In the genomic region with DNA sequence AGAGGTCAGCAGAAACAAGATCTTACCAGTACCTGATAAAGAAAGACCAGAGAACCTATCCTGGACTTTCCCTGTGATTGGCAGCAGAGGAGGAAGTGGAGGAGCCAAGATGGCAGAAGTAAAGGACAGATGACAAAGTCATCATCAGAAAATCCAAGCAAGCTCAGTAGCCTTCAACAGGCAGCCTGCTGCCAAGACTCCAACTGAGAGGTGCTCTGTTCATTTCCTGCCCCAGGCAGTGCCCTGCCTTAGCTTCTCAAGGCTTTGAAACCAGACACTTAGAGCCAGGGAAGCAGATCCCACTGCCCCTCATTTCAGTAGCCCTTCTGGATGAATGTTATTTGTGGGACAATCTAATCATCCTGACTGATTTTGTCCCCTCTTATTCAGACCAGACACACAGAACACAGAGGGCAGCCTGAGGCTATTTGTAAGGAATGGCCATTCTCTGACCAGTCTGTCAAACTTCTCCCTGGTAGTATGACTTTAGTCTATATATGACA, we compare ENCODE assay signal across 26 mouse cellular contexts.
DNase-seq lines count a peak whose midpoint lies in the region; ATAC-seq and TF ChIP-seq lines count a peak whose summit lies in the region.
"Had no signal": no experiment of that assay in that cellular context is flagged by ENCODE, and none has a peak within 500 bp of the region (broad histone marks: within the 10 kb centered on the region; RNA-seq: fewer than 3 reads in every experiment).

No protein-coding gene starts in this region.

- no peak for TF ChIP-seq CTCF in gastrocnemius, adult 2 months (IDR thresholded peaks at IDR 0.05)

- peak; percentile 27 for DNase-seq in forebrain, embryonic 11.5 days (ENCODE audit: low spot score)
- peak; percentile 78 for DNase-seq in midbrain, embryonic 11.5 days (ENCODE audit: low spot score, missing footprints)
- DNase-seq in forelimb bud, embryonic 11.5 days (ENCODE audit: low read depth, low spot score), result peak; percentile 26
- DNase-seq in gastrocnemius, adult 2 months, result no peak
- DNase-seq in MN1 (ENCODE audit: low spot score), result no peak
- DNase-seq: B cell, adult 2 months; heart, postnatal 36 days; kidney, adult 11 months; kidney, postnatal 14 days; left cerebral cortex, postnatal 4 days; liver; lung, adult 2 months; lung, postnatal 10 days; right cerebral cortex, postnatal 4 days; thymus, adult 18-20 months; thymus, postnatal 25 days had no signal

- no peak overlapping the region for H3K4me3 ChIP-seq in forebrain, embryonic 11.5 days (ENCODE audit: low read depth, low read length)
- H3K4me3 ChIP-seq in forebrain, embryonic 12.5 days (replicated peaks), result no peak overlapping the region
- H3K4me3 ChIP-seq in midbrain, embryonic 11.5 days (ENCODE audit: low read depth, low read length), result no peak overlapping the region
- H3K4me3 ChIP-seq in midbrain, embryonic 16.5 days (ENCODE audit: low read depth, low read length), result no peak overlapping the region
- H3K4me3 ChIP-seq in gastrocnemius, adult 2 months, result no peak overlapping the region
- H3K4me3 ChIP-seq: forebrain, embryonic 15.5 days; hindbrain, embryonic 15.5 days; midbrain, embryonic 12.5 days; neural tube, embryonic 13.5 days had no signal

- no peaks in the 10 kb centered on the region for H3K9me3 ChIP-seq in forebrain, embryonic 11.5 days (ENCODE audit: control insufficient read depth, low read length)
- no peaks in the 10 kb centered on the region for H3K9me3 ChIP-seq in forebrain, embryonic 12.5 days
- no peaks in the 10 kb centered on the region for H3K9me3 ChIP-seq in midbrain, embryonic 11.5 days (ENCODE audit: control insufficient read depth, low read length)
- no peaks in the 10 kb centered on the region for H3K9me3 ChIP-seq in midbrain, embryonic 16.5 days (replicated peaks; ENCODE audit: control insufficient read depth, low read length, poor library complexity, severe bottlenecking)
- H3K9me3 ChIP-seq: forebrain, embryonic 15.5 days; hindbrain, embryonic 15.5 days; midbrain, embryonic 12.5 days; neural tube, embryonic 13.5 days had no signal

- ATAC-seq in forebrain, embryonic 11.5 days (replicated peaks; ENCODE audit: low FRiP score), result no peak
- no peak for ATAC-seq in forebrain, embryonic 12.5 days (ENCODE audit: low FRiP score)
- ATAC-seq in midbrain, embryonic 11.5 days (ENCODE audit: low FRiP score), result no peak
- ATAC-seq in midbrain, embryonic 16.5 days, result no peak
- ATAC-seq: inflammation-experienced regulatory T-cells, adult 6 months had no signal

- H3K9ac ChIP-seq in forebrain, embryonic 11.5 days (ENCODE audit: low read length), result no peak overlapping the region
- H3K9ac ChIP-seq in forebrain, embryonic 12.5 days, result no peak overlapping the region
- no peak overlapping the region for H3K9ac ChIP-seq in midbrain, embryonic 11.5 days (ENCODE audit: low read length)
- H3K9ac ChIP-seq in midbrain, embryonic 16.5 days (ENCODE audit: low read depth, low read length), result no peak overlapping the region
- H3K9ac ChIP-seq: forebrain, embryonic 15.5 days; hindbrain, embryonic 15.5 days; liver, embryonic 14.5 days; midbrain, embryonic 12.5 days; neural tube, embryonic 13.5 days had no signal

- H3K36me3 ChIP-seq in forebrain, embryonic 11.5 days (ENCODE audit: control insufficient read depth, insufficient read depth, low read length), result no peaks in the 10 kb centered on the region
- H3K36me3 ChIP-seq in forebrain, embryonic 12.5 days (replicated peaks), result no peaks in the 10 kb centered on the region
- no peaks in the 10 kb centered on the region for H3K36me3 ChIP-seq in midbrain, embryonic 11.5 days (ENCODE audit: control insufficient read depth, insufficient read depth, low read length)
- no peaks in the 10 kb centered on the region for H3K36me3 ChIP-seq in midbrain, embryonic 16.5 days (ENCODE audit: control insufficient read depth, insufficient read depth, low read length)
- H3K36me3 ChIP-seq: forebrain, embryonic 15.5 days; hindbrain, embryonic 15.5 days; midbrain, embryonic 12.5 days; neural tube, embryonic 13.5 days had no signal

- peaks cover 5% of the 10 kb centered on the region; the same call in 1 of the 2 replicates for H3K4me1 ChIP-seq in forebrain, embryonic 11.5 days (replicated peaks; ENCODE audit: control insufficient read depth, insufficient read depth, low read length)
- H3K4me1 ChIP-seq in forebrain, embryonic 12.5 days, result peaks cover 14% of the 10 kb centered on the region
- H3K4me1 ChIP-seq in midbrain, embryonic 11.5 days (ENCODE audit: control insufficient read depth, insufficient read depth, low read length), result peaks cover 4% of the 10 kb centered on the region; the same call in 1 of the 2 replicates
- peaks cover 10% of the 10 kb centered on the region for H3K4me1 ChIP-seq in midbrain, embryonic 16.5 days (ENCODE audit: control insufficient read depth, insufficient read depth, low read length)

- H3K4me2 ChIP-seq in forebrain, embryonic 11.5 days (ENCODE audit: low read depth, low read length, severe bottlenecking), result no peak overlapping the region
- no peak overlapping the region for H3K4me2 ChIP-seq in forebrain, embryonic 12.5 days
- no peak overlapping the region for H3K4me2 ChIP-seq in midbrain, embryonic 11.5 days
- no peak overlapping the region for H3K4me2 ChIP-seq in midbrain, embryonic 16.5 days (ENCODE audit: low read length)
- H3K4me2 ChIP-seq: forebrain, embryonic 15.5 days; heart, embryonic 11.5 days; hindbrain, embryonic 15.5 days; midbrain, embryonic 12.5 days; neural tube, embryonic 13.5 days had no signal

- H3K27me3 ChIP-seq in forebrain, embryonic 11.5 days (ENCODE audit: control insufficient read depth, insufficient read depth, low read length), result no peaks in the 10 kb centered on the region
- no peaks in the 10 kb centered on the region for H3K27me3 ChIP-seq in forebrain, embryonic 12.5 days
- H3K27me3 ChIP-seq in midbrain, embryonic 11.5 days (ENCODE audit: control insufficient read depth, insufficient read depth, low read length), result no peaks in the 10 kb centered on the region
- no peaks in the 10 kb centered on the region for H3K27me3 ChIP-seq in midbrain, embryonic 16.5 days (ENCODE audit: control insufficient read depth, insufficient read depth, low read depth, low read length)
- H3K27me3 ChIP-seq: forebrain, embryonic 15.5 days; hindbrain, embryonic 15.5 days; midbrain, embryonic 12.5 days; neural tube, embryonic 13.5 days had no signal

- intact Hi-C loops in gastrocnemius, adult 2 months (cut with DNase I), result no loop called here

- no peak overlapping the region for H3K27ac ChIP-seq in forebrain, embryonic 11.5 days (ENCODE audit: low read depth, low read length)
- H3K27ac ChIP-seq in forebrain, embryonic 12.5 days, result no peak overlapping the region
- H3K27ac ChIP-seq in midbrain, embryonic 11.5 days (ENCODE audit: low read depth, low read length), result no peak overlapping the region
- H3K27ac ChIP-seq in midbrain, embryonic 16.5 days (ENCODE audit: low read length), result no peak overlapping the region
- no peak overlapping the region for H3K27ac ChIP-seq in gastrocnemius, adult 2 months
- H3K27ac ChIP-seq: forebrain, embryonic 15.5 days; liver, embryonic 14.5 days; stomach, postnatal 0 days had no signal

Comparison
In these comparisons a context has a peak if more than half of its experiments do, and no peak if none do; other contexts are left out.
1. DNase-seq: peak in forebrain, embryonic 11.5 days (single experiment), midbrain, embryonic 11.5 days (single experiment) and forelimb bud, embryonic 11.5 days (single experiment); none in gastrocnemius, adult 2 months (single experiment) and MN1 (single experiment).